Mouse (Mus musculus): Measurements from ENCODE around the gene Dpp10. TPM values are rescaled to one million over a fixed set of nuclear protein-coding genes. Genes with fewer than 3 reads are reported as not detected.

Dpp10 gene
- polyA plus RNA-seq, 2 experiments = 0.36 to 0.43 TPM

DNA sequence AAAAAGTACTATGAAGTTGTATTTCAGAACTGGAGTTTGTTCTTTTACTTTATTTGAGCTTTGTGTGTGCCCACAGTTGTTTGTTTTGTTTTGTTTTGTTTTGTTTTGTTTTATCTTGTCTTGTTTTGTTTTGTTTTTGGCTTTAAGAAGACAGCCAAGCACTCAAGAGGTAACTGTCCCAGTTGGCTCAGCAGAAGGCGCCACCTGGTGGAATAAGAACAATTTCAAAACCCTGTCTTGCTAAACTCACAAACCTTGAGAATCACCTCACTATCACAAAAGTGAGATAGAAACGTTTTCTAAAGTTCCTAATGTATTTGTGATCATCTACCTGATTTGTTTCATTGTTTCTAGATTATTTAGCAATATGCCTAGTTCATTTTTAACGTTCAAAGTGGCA, 3.8 kb downstream of the Dpp10 start:
- Histone ChIP-seq H3K9ac (ENCODE audit: low read depth, low read length, severe bottlenecking) (no peak overlapping the region), H3K27me3 (ENCODE audit: control insufficient read depth, insufficient read depth, low read length) (peaks cover 32% of the 10 kb centered on the region), H3K27ac (replicated peaks; ENCODE audit: low read depth, low read length) (no peak overlapping the region), H3K4me1 (ENCODE audit: control insufficient read depth, insufficient read depth, low read length) (no peaks in the 10 kb centered on the region), H3K9me3 (ENCODE audit: control insufficient read depth, low read length) (no peaks in the 10 kb centered on the region), H3K4me2 (replicated peaks; ENCODE audit: low read depth, low read length, severe bottlenecking) (no peak overlapping the region), H3K36me3 (ENCODE audit: control insufficient read depth, insufficient read depth, low read length) (no peaks in the 10 kb centered on the region), H3K4me3 (replicated peaks; ENCODE audit: low read length) (no peak overlapping the region)
- no peak for TF ChIP-seq POLR2A (IDR thresholded peaks at IDR 0.05; ENCODE audit: borderline replicate concordance, extremely low read depth, insufficient read depth, insufficient read length)
- DNase-seq (ENCODE audit: low spot score) = no peak
- WGBS = under 1% methylated on average over 3 of the region's 3 CpGs
- no peak for ATAC-seq (ENCODE audit: low FRiP score, low read depth)

DNA sequence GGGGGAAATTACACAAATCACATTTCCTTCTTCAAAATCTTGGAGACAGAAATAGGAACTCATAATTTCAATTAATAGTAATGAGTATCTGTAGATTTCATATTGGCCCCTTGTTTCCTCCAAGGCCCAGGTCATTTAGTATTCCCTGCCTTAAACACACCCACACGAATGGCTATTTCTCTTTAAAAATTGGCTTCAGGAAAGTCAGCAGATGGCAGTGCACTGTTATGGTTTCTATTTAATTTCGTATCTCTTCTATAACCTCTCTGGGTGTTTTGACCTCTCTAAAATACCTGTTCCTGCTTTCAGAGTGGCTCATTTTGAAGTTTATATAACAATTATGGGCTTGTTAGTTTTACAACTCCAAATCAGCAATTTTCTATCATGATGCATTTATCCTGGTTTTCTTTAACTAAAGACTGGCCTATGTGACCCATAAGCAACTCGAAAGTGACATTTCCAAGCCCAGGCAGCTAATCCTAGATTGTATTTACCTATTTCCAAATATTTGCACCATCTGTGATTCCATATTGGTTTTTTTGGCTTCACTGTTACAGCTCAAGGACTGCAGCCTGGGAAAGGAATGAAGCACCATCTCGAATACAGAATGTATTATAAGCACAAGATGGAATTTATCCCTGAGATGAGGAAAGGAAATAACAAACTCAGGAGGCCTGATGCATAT, 9.9 kb downstream of the Dpp10 start:
- no peak for TF ChIP-seq POLR2A (IDR thresholded peaks at IDR 0.05; ENCODE audit: borderline replicate concordance, extremely low read depth, insufficient read depth, insufficient read length)
- no peak overlapping the region for H3K4me2 ChIP-seq (replicated peaks; ENCODE audit: low read depth, low read length, severe bottlenecking)
- no peak overlapping the region for H3K9ac ChIP-seq (ENCODE audit: low read depth, low read length, severe bottlenecking)
- no peak overlapping the region for H3K27ac ChIP-seq (replicated peaks; ENCODE audit: low read depth, low read length)
- no peaks in the 10 kb centered on the region for H3K27me3 ChIP-seq (ENCODE audit: control insufficient read depth, insufficient read depth, low read length)
- ATAC-seq (ENCODE audit: low FRiP score, low read depth) (no peak), DNase-seq (ENCODE audit: low spot score) (no peak)
- no peak overlapping the region for H3K4me3 ChIP-seq (replicated peaks; ENCODE audit: low read length)
- H3K36me3 ChIP-seq (ENCODE audit: control insufficient read depth, insufficient read depth, low read length) = no peaks in the 10 kb centered on the region
- no peaks in the 10 kb centered on the region for H3K9me3 ChIP-seq (ENCODE audit: control insufficient read depth, low read length)
- 70% methylated on average over 4 of the region's 4 CpGs for WGBS
- H3K4me1 ChIP-seq (ENCODE audit: control insufficient read depth, insufficient read depth, low read length) = no peaks in the 10 kb centered on the region

DNA sequence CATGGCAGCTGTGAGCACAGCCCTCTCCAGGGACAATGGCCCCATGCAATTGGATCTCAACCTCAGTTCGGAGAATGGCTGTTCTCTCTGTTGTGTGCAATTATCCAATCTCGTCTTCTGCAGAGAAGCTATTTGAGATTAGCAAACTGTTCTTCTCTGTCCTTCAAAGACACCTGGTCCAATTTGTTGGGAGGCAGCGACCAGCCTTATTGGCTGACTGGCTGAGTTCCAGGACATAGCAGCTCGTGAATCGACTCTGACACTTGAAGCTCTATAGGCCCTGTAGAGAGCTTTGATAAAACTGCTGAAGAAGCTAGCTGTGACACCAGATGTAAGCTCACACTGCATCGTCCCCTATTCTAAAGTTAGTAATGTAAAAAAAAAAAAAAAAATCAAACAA, 12.7 kb downstream of the Dpp10 start:
- Histone ChIP-seq H3K9ac (ENCODE audit: low read depth, low read length, severe bottlenecking) (no peak overlapping the region), H3K9me3 (ENCODE audit: control insufficient read depth, low read length) (no peaks in the 10 kb centered on the region), H3K4me2 (replicated peaks; ENCODE audit: low read depth, low read length, severe bottlenecking) (no peak overlapping the region), H3K4me3 (replicated peaks; ENCODE audit: low read length) (no peak overlapping the region), H3K4me1 (ENCODE audit: control insufficient read depth, insufficient read depth, low read length) (no peaks in the 10 kb centered on the region), H3K27ac (replicated peaks; ENCODE audit: low read depth, low read length) (no peak overlapping the region), H3K36me3 (ENCODE audit: control insufficient read depth, insufficient read depth, low read length) (no peaks in the 10 kb centered on the region), H3K27me3 (ENCODE audit: control insufficient read depth, insufficient read depth, low read length) (no peaks in the 10 kb centered on the region)
- DNase-seq (ENCODE audit: low spot score) = no peak
- TF ChIP-seq POLR2A (IDR thresholded peaks at IDR 0.05; ENCODE audit: borderline replicate concordance, extremely low read depth, insufficient read depth, insufficient read length) = no peak
- 47% methylated on average over 6 of the region's 6 CpGs for WGBS
- no peak for ATAC-seq (ENCODE audit: low FRiP score, low read depth)

DNA sequence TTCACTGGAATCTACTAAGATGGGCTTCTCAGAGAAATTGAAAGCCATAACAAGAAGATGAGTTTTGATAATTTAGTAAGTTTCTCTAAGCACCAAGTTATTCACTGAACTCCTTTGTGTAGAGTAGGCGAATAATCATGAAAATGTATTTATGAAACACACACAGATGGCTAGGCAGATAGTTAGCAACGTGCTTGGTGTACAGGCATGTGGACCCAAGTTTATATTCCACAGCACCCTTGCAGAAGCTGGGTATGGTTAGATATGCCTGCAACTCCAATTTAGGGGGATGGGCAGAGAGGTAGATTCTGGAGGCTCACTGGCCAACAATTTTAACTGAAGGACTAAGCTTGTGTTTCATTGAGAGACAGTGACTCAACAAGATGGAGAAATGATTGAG, 13.4 kb downstream of the Dpp10 start:
- ATAC-seq (ENCODE audit: low FRiP score, low read depth) = no peak
- Histone ChIP-seq H3K4me2 (replicated peaks; ENCODE audit: low read depth, low read length, severe bottlenecking) (no peak overlapping the region), H3K27me3 (ENCODE audit: control insufficient read depth, insufficient read depth, low read length) (no peaks in the 10 kb centered on the region), H3K36me3 (ENCODE audit: control insufficient read depth, insufficient read depth, low read length) (no peaks in the 10 kb centered on the region), H3K9ac (ENCODE audit: low read depth, low read length, severe bottlenecking) (no peak overlapping the region), H3K4me1 (ENCODE audit: control insufficient read depth, insufficient read depth, low read length) (no peaks in the 10 kb centered on the region), H3K4me3 (replicated peaks; ENCODE audit: low read length) (no peak overlapping the region), H3K9me3 (ENCODE audit: control insufficient read depth, low read length) (no peaks in the 10 kb centered on the region), H3K27ac (replicated peaks; ENCODE audit: low read depth, low read length) (no peak overlapping the region)
- DNase-seq (ENCODE audit: low spot score) = no peak
- WGBS = 80% methylated on average over 2 of the region's 2 CpGs
- TF ChIP-seq POLR2A (IDR thresholded peaks at IDR 0.05; ENCODE audit: borderline replicate concordance, extremely low read depth, insufficient read depth, insufficient read length) = no peak

DNA sequence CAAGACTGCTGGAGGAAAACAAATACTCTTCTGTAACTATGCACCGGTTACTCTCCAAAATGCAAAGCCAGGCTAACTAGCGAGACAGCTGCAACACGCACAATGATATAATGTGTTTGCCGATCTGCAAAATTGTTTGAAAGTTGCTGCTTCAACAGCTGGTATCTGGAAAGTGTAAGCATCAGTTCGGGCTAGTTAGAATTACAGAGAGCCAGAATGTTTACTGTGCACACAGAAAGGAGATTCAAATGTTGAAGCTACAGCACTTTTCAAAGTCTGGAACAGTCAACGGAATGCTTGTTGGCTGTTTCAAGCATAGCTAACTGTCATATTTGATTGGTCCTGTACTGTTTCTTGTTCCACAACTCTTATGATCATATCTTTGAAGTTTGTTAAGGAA, 42.6 kb downstream of the Dpp10 start:
- WGBS = 76% methylated on average over 6 of the region's 6 CpGs
- no peak for TF ChIP-seq POLR2A (IDR thresholded peaks at IDR 0.05; ENCODE audit: borderline replicate concordance, extremely low read depth, insufficient read depth, insufficient read length)
- H3K4me2 ChIP-seq (replicated peaks; ENCODE audit: low read depth, low read length, severe bottlenecking) = no peak overlapping the region

More for the DNA sequence above, 42.6 kb downstream of the Dpp10 start:
- no peaks in the 10 kb centered on the region for H3K4me1 ChIP-seq (ENCODE audit: control insufficient read depth, insufficient read depth, low read length)
- no peak overlapping the region for H3K9ac ChIP-seq (ENCODE audit: low read depth, low read length, severe bottlenecking)
- H3K36me3 ChIP-seq (ENCODE audit: control insufficient read depth, insufficient read depth, low read length) = no peaks in the 10 kb centered on the region
- no peaks in the 10 kb centered on the region for H3K27me3 ChIP-seq (ENCODE audit: control insufficient read depth, insufficient read depth, low read length)
- H3K9me3 ChIP-seq (ENCODE audit: control insufficient read depth, low read length) = no peaks in the 10 kb centered on the region
- ATAC-seq (ENCODE audit: low FRiP score, low read depth) (no peak), DNase-seq (ENCODE audit: low spot score) (no peak)
- no peak overlapping the region for H3K27ac ChIP-seq (replicated peaks; ENCODE audit: low read depth, low read length)
- H3K4me3 ChIP-seq (replicated peaks; ENCODE audit: low read length) = no peak overlapping the region
